9 mouse cellular contexts compared by ENCODE assay signal in the genomic region with DNA sequence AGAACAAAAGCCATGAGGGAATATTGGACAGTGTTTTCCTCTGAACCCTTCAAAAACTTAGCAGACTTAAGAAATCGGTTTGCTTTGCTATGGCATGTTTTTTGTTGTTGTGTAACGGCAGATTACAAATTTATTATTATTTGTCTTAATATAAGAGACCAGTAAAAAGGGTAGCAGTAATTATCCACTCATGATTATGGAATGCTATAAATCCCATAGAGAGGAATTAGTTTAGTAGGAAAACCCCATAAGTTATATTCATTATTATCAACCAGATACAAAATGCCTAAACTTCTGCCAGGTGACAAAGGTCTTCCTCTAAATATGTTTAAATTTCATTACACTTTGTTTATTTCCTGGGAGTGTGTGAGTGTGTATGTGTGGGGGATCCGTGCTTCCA. TPM values are rescaled to one million over a fixed set of nuclear protein-coding genes. Genes with fewer than 3 reads are reported as not detected.
A peak's percentile ranks its signal among the peaks of the same experiment; 100 is the strongest.
DNase-seq lines count a peak whose midpoint lies in the region; ATAC-seq and TF ChIP-seq lines count a peak whose summit lies in the region.
"Had no signal": no experiment of that assay in that cellular context is flagged by ENCODE, and none has a peak within 500 bp of the region (broad histone marks: within the 10 kb centered on the region; RNA-seq: fewer than 3 reads in every experiment).

No protein-coding gene starts in this region.

- H3K9ac ChIP-seq in limb, embryonic 15.5 days: peak overlapping the region; percentile 95
- H3K9ac ChIP-seq in stomach, postnatal 0 days (ENCODE audit: low read length): peak overlapping the region; percentile 95

- no peaks in the 10 kb centered on the region for H3K9me3 ChIP-seq in limb, embryonic 15.5 days
- H3K9me3 ChIP-seq in stomach, postnatal 0 days (ENCODE audit: control insufficient read depth, low read length): no peaks in the 10 kb centered on the region

- H3K4me1 ChIP-seq in spleen, adult 2 months (ENCODE audit: control insufficient read depth, insufficient read depth, insufficient read length): peaks cover 16% of the 10 kb centered on the region
- H3K4me1 ChIP-seq in limb, embryonic 15.5 days: peaks cover 40% of the 10 kb centered on the region
- no peaks in the 10 kb centered on the region for H3K4me1 ChIP-seq in stomach, postnatal 0 days (replicated peaks; ENCODE audit: control insufficient read depth, insufficient read depth)

- H3K4me2 ChIP-seq in limb, embryonic 15.5 days: peak overlapping the region; percentile 68
- peak overlapping the region; percentile 78 for H3K4me2 ChIP-seq in stomach, postnatal 0 days (replicated peaks; ENCODE audit: low read depth)

- H3K27ac ChIP-seq in spleen, adult 2 months (ENCODE audit: insufficient read depth, low read length): no peak overlapping the region
- H3K27ac ChIP-seq in limb, embryonic 15.5 days: peak overlapping the region; percentile 96
- H3K27ac ChIP-seq in stomach, postnatal 0 days (replicated peaks): no peak overlapping the region

- ATAC-seq in limb, embryonic 15.5 days (ENCODE audit: insufficient number of reproducible peaks, low FRiP score, low TSS enrichment, low read depth): no peak
- no peak for ATAC-seq in stomach, postnatal 0 days (ENCODE audit: low FRiP score, low TSS enrichment)

- TF ChIP-seq EP300 in stomach, postnatal 0 days (optimal IDR thresholded peaks at IDR 0.05): no peak

- TF ChIP-seq CTCF in spleen, adult 2 months (IDR thresholded peaks at IDR 0.05; ENCODE audit: extremely low read depth, insufficient read depth, insufficient read length, insufficient replicate concordance): no peak
- TF ChIP-seq CTCF in stomach, postnatal 0 days (IDR thresholded peaks at IDR 0.05; ENCODE audit: low read depth): no peak

- 78% methylated on average over 3 of the region's 3 CpGs for WGBS in spleen, adult 2 months
- WGBS in limb, embryonic 15.5 days: 21% methylated on average over 3 of the region's 3 CpGs
- WGBS in stomach, postnatal 0 days: 30% methylated on average over 3 of the region's 3 CpGs

- no peaks in the 10 kb centered on the region for H3K36me3 ChIP-seq in spleen, adult 2 months (ENCODE audit: control insufficient read depth, insufficient read depth, low read length)
- H3K36me3 ChIP-seq in limb, embryonic 15.5 days: no peaks in the 10 kb centered on the region
- H3K36me3 ChIP-seq in stomach, postnatal 0 days (ENCODE audit: control insufficient read depth, insufficient read depth, low read length): no peaks in the 10 kb centered on the region

- H3K27me3 ChIP-seq in spleen, adult 2 months (ENCODE audit: control insufficient read depth, insufficient read depth, low read length): no peaks in the 10 kb centered on the region
- no peaks in the 10 kb centered on the region for H3K27me3 ChIP-seq in limb, embryonic 15.5 days
- H3K27me3 ChIP-seq in stomach, postnatal 0 days (ENCODE audit: control insufficient read depth, insufficient read depth, low read length): no peaks in the 10 kb centered on the region

- H3K4me3 ChIP-seq in spleen, adult 2 months (ENCODE audit: extremely low read depth, insufficient read depth, insufficient read length): peak overlapping the region; percentile 76
- H3K4me3 ChIP-seq in limb, embryonic 15.5 days: peak overlapping the region; percentile 80
- H3K4me3 ChIP-seq in stomach, postnatal 0 days (ENCODE audit: low read depth, low read length): peak overlapping the region; percentile 98

- DNase-seq in embryo, embryonic 10.5 days (ENCODE audit: low spot score): peak; percentile 18
- DNase-seq in embryo, embryonic 11 days: no peak
- no peak for DNase-seq in spleen, adult 2 months (ENCODE audit: low read depth in 1 of 2, low spot score in 2 of 2)
- no peak for DNase-seq in spleen, postnatal 10 days (ENCODE audit: low spot score in 2 of 2)
- DNase-seq in stomach, postnatal 0 days (ENCODE audit: low spot score): no peak
- no peak for DNase-seq in thymus, postnatal 4 days
- DNase-seq in adrenal gland, adult (ENCODE audit: inconsistent age in 2 of 2, low spot score in 1 of 2): no peak
- DNase-seq: cerebellum, adult 9-11 months had no signal

- TF ChIP-seq POLR2A in spleen, adult 2 months (IDR thresholded peaks at IDR 0.05; ENCODE audit: low read depth, low read length): no peak

RNA-seq across cellular contexts. Expression of a gene that starts 0.7 kb away (rescaled TPM):
- polyA plus RNA-seq in spleen, adult 2 months (2012; rRNA removed): 0.72 and 0.78 TPM in 2 replicates
- polyA plus RNA-seq in limb, embryonic 15.5 days (2015; fragmentation: Nextera tagmentation; extraction: Ambion mirVana): 4.2 and 6.5 TPM in 2 replicates
- 3.8 and 4.3 TPM in 2 replicates for polyA plus RNA-seq in stomach, postnatal 0 days (2015; fragmentation: Nextera tagmentation; extraction: Ambion mirVana)

RNA-seq across cellular contexts. Expression of a gene that starts 1.3 kb away (rescaled TPM):
- 6.7 and 9.7 TPM in 2 replicates for polyA plus RNA-seq in spleen, adult 2 months (2012; rRNA removed)
- polyA plus RNA-seq in limb, embryonic 15.5 days (2015; fragmentation: Nextera tagmentation; extraction: Ambion mirVana): 33.1 and 38.1 TPM in 2 replicates
- 12.4 and 13.1 TPM in 2 replicates for polyA plus RNA-seq in stomach, postnatal 0 days (2015; fragmentation: Nextera tagmentation; extraction: Ambion mirVana)
